Mouse (Mus musculus) spleen, postnatal 14 days (tissue): Measurements from ENCODE around the gene Psmc3.

Source experiments
- DNase-seq, 2 experiments: peaks; one replicate each; pipeline ENCODE4 v3.0.0; 2021 to 2022; ENCODE audit warnings: low spot score in 2 of 2

The Psmc3 gene

DNA sequence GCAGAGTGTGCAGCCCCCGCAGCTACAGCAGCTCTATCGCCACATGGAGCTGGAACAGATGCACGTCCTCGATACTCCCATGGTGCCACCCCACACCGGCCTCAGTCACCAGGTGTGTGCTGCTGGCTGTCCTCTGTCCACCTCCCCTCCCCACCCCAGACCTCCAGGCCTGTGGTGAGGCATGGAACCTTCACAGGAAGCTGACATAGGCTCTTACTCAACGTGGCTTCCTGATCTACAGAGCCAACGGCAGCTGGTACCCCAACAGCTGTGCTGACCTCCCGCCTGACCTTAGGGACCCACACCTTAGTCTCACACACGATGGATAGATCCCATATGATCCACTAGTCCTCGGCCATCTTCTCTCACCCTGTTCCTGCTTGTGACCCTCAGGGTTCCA lies 59.5 kb downstream of the Psmc3 start:
- DNase-seq, result no peak

- no peak for DNase-seq
These were observed 60.0 kb downstream of the Psmc3 start for GRCm38 (mm10) chr2:91113852-91114251.

GRCm38 (mm10) chr2:91114781-91115577 lies 61.2 kb downstream of the Psmc3 start:
- DNase-seq, result peak; percentile 41 to 58

GRCm38 (mm10) chr2:91115578-91115970 lies 61.8 kb downstream of the Psmc3 start:
- DNase-seq, result no peak
